Mouse (Mus musculus) liver, embryonic 15.5 days (tissue): Measurements from ENCODE around the gene Ccnd2. TPM values are rescaled to one million over a fixed set of nuclear protein-coding genes. Genes with fewer than 3 reads are reported as not detected.

Source experiments
- ATAC-seq: fragments of 200-750 bp; cut with Nextera tagmentation; 2 replicates; pipeline ENCODE4 v1.8.0; 2017; ENCODE audit warnings: moderate number of reproducible peaks, mild to moderate bottlenecking, moderate library complexity; ENCODE audit not compliant: insufficient read depth
- H3K27ac ChIP-seq: fragments of 300-500 bp; sonication (generic); replicated peaks from 2 replicates; pipeline ENCODE4 v1.5.1; 2015; ENCODE audit warnings: mild to moderate bottlenecking, inconsistent platforms
- H3K27me3 ChIP-seq: fragments of 300-500 bp; sonication (generic); 2 replicates; pipeline ENCODE4 v1.6.1; 2015; ENCODE audit warnings: mild to moderate bottlenecking, inconsistent platforms
- H3K36me3 ChIP-seq: fragments of 300-500 bp; sonication (generic); replicated peaks from 2 replicates; pipeline ENCODE4 v1.6.1; 2015; ENCODE audit warnings: moderate library complexity, mild to moderate bottlenecking, inconsistent platforms
- H3K4me1 ChIP-seq: fragments of 300-500 bp; sonication (generic); replicated peaks from 2 replicates; pipeline ENCODE4 v1.6.1; 2015; ENCODE audit warnings: inconsistent platforms
- H3K4me2 ChIP-seq: fragments of 300-500 bp; sonication (generic); 2 replicates; pipeline ENCODE4 v1.6.1; 2015; ENCODE audit warnings: moderate library complexity, mild to moderate bottlenecking, inconsistent platforms
- H3K4me3 ChIP-seq: fragments of 300-500 bp; sonication (generic); replicated peaks from 2 replicates; pipeline ENCODE4 v1.5.1; 2015; ENCODE audit warnings: mild to moderate bottlenecking, inconsistent platforms
- H3K9ac ChIP-seq: fragments of 300-500 bp; sonication (generic); 2 replicates; pipeline ENCODE4 v1.6.1; 2015; ENCODE audit warnings: moderate library complexity, mild to moderate bottlenecking, inconsistent platforms
- H3K9me3 ChIP-seq: fragments of 300-500 bp; sonication (generic); replicated peaks from 2 replicates; pipeline ENCODE4 v1.6.1; 2016; ENCODE audit warnings: inconsistent platforms
- WGBS: fragments of 180-500 bp; shearing (Covaris S2); methylation state at CpG from one replicate; pipeline ENCODE4 v1.1.7; 2015; ENCODE audit warnings: mixed read lengths; ENCODE audit not compliant: insufficient replicate concordance; 5-methylcytosine and 5-hydroxymethylcytosine counted together
- polyA plus RNA-seq: library from polyadenylated mRNA; unstranded; fragments of >200 nt; fragmentation: Nextera tagmentation; extraction: Ambion mirVana; gene quantifications from 2 replicates; pipeline ENCODE4 v1.2.1, GENCODE M21; 2015

Ccnd2 gene
- polyA plus RNA-seq = 47.6 and 47.9 TPM in 2 replicates

- Histone ChIP-seq H3K4me2 (peak within 1 kb of the TSS; percentile 82), H3K9me3 (no peaks in the 10 kb centered on the region), H3K36me3 (no peaks in the 10 kb centered on the region), H3K4me3 (peak within 1 kb of the TSS; percentile 61), H3K27me3 (peaks cover 93% of the 10 kb centered on the region), H3K4me1 (peaks cover 67% of the 10 kb centered on the region), H3K27ac (peak within 1 kb of the TSS; percentile 69), H3K9ac (peak within 1 kb of the TSS; percentile 35)
- ATAC-seq = peak; percentile 71
- under 1% methylated on average over 36 of the region's 40 CpGs for WGBS
Observed at GRCm38 (mm10) chr6:127152106-127152951, at the start of gene Ccnd2. Gene Ccnd2, minus strand, starts transcription at chr6:127152193.

GRCm38 (mm10) chr6:127196985-127197384 lies 45.0 kb upstream of the Ccnd2 start:
- H3K4me1 ChIP-seq = no peaks in the 10 kb centered on the region
- no peaks in the 10 kb centered on the region for H3K9me3 ChIP-seq
- H3K27ac ChIP-seq = no peak overlapping the region
- no peak for ATAC-seq
- no peak overlapping the region for H3K4me2 ChIP-seq
- H3K9ac ChIP-seq = no peak overlapping the region
- H3K27me3 ChIP-seq = no peaks in the 10 kb centered on the region
- H3K36me3 ChIP-seq = no peaks in the 10 kb centered on the region
- 46% methylated on average over 2 of the region's 2 CpGs for WGBS
- no peak overlapping the region for H3K4me3 ChIP-seq

DNA sequence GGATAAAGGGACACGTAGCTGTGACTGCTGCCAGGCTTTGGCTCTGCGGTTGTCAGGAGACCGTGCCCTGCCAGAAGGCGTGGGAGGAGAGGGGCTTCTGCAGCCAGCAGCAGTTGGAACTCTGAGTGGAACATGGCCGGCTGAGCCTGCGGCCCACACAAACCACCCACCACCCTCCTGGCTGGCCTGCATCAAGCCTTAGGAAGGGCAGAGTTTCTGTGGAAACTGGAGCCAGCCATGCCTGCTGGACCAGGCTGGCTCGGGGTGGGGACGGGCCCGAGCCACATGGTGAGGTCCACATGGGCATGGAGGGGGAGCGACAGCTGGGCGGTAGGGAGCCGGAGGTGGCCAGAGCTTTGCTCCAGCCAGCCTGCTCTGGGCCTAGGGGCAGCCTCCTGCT lies 29.3 kb upstream of the Ccnd2 start:
- no peak overlapping the region for H3K4me3 ChIP-seq
- ATAC-seq = no peak
- no peaks in the 10 kb centered on the region for H3K9me3 ChIP-seq
- H3K9ac ChIP-seq = no peak overlapping the region
- no peaks in the 10 kb centered on the region for H3K4me1 ChIP-seq
- WGBS = 75% methylated on average over 12 of the region's 12 CpGs
- no peak overlapping the region for H3K4me2 ChIP-seq
- no peaks in the 10 kb centered on the region for H3K27me3 ChIP-seq
- H3K27ac ChIP-seq = no peak overlapping the region
- H3K36me3 ChIP-seq = no peaks in the 10 kb centered on the region

GRCm38 (mm10) chr6:127179056-127179759 lies 27.2 kb upstream of the Ccnd2 start:
- Histone ChIP-seq H3K4me3 (no peak overlapping the region), H3K27ac (no peak overlapping the region), H3K27me3 (no peaks in the 10 kb centered on the region), H3K36me3 (no peaks in the 10 kb centered on the region), H3K4me2 (no peak overlapping the region), H3K4me1 (no peaks in the 10 kb centered on the region), H3K9me3 (no peaks in the 10 kb centered on the region), H3K9ac (no peak overlapping the region)
- no peak for ATAC-seq
- WGBS = 62% methylated on average over 12 of the region's 12 CpGs

DNA sequence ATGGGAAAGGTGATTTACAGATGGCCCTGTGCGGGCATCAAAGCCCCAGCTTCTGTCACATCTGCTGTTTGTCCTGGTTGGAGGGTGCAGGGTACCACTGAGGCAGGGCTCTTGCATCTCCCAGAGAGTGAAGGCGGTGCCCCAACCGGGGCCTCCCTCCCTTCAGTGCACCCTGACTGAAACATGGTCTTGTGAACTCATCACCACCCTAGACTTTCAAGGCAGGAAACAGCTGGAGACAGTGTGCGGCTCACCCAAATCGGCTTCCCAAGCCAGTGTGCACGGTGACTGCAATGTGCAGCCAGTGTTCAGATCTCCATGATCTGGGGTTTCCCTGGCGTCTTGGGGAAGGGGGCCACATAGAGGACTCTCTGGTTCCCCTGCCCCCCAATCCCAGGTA lies 26.0 kb upstream of the Ccnd2 start:
- WGBS = 22% methylated on average over 7 of the region's 7 CpGs
- ATAC-seq = no peak
- no peak overlapping the region for H3K4me2 ChIP-seq
- no peaks in the 10 kb centered on the region for H3K27me3 ChIP-seq
- no peaks in the 10 kb centered on the region for H3K4me1 ChIP-seq
- no peaks in the 10 kb centered on the region for H3K9me3 ChIP-seq
- H3K36me3 ChIP-seq = no peaks in the 10 kb centered on the region
- H3K9ac ChIP-seq = no peak overlapping the region
- H3K4me3 ChIP-seq = no peak overlapping the region
- no peak overlapping the region for H3K27ac ChIP-seq

GRCm38 (mm10) chr6:127177441-127177840 lies 25.4 kb upstream of the Ccnd2 start:
- no peak overlapping the region for H3K4me3 ChIP-seq
- no peak for ATAC-seq
- H3K9me3 ChIP-seq = no peaks in the 10 kb centered on the region
- no peaks in the 10 kb centered on the region for H3K36me3 ChIP-seq
- no peak overlapping the region for H3K4me2 ChIP-seq
- H3K9ac ChIP-seq = no peak overlapping the region
- no peaks in the 10 kb centered on the region for H3K4me1 ChIP-seq
- no peaks in the 10 kb centered on the region for H3K27me3 ChIP-seq
- no peak overlapping the region for H3K27ac ChIP-seq
- WGBS = 34% methylated on average over 4 of the region's 4 CpGs

DNA sequence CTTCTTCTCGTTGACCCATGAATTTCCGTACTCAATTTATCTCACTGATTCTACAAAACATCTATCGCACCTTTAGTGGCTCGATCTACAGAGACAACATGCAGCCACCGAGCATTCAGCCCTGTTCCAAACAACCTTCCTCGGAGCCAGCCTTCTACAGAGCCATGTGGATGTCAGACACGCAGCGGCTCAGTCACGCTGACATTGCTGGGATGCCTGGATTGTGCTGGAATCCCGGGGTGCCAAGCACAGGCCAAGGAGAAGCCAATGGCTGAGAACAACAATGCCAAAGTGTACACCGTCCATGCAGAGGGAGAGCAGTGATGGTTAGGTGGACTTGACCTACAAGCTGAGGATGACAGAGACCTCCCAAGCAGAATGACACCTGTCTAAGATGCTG lies 20.5 kb upstream of the Ccnd2 start:
- ATAC-seq = no peak
- H3K9ac ChIP-seq = no peak overlapping the region
- H3K27me3 ChIP-seq = no peaks in the 10 kb centered on the region
- H3K27ac ChIP-seq = no peak overlapping the region
- no peaks in the 10 kb centered on the region for H3K4me1 ChIP-seq
- H3K36me3 ChIP-seq = no peaks in the 10 kb centered on the region
- no peaks in the 10 kb centered on the region for H3K9me3 ChIP-seq
- H3K4me2 ChIP-seq = no peak overlapping the region
- no peak overlapping the region for H3K4me3 ChIP-seq
- 62% methylated on average over 11 of the region's 11 CpGs for WGBS

GRCm38 (mm10) chr6:127170734-127171133 lies 18.7 kb upstream of the Ccnd2 start:
- Histone ChIP-seq H3K36me3 (no peaks in the 10 kb centered on the region), H3K4me3 (no peak overlapping the region), H3K4me1 (no peaks in the 10 kb centered on the region), H3K9me3 (no peaks in the 10 kb centered on the region), H3K4me2 (no peak overlapping the region), H3K27me3 (no peaks in the 10 kb centered on the region), H3K27ac (no peak overlapping the region), H3K9ac (no peak overlapping the region)
- no peak for ATAC-seq
- WGBS = 63% methylated on average over 8 of the region's 8 CpGs

DNA sequence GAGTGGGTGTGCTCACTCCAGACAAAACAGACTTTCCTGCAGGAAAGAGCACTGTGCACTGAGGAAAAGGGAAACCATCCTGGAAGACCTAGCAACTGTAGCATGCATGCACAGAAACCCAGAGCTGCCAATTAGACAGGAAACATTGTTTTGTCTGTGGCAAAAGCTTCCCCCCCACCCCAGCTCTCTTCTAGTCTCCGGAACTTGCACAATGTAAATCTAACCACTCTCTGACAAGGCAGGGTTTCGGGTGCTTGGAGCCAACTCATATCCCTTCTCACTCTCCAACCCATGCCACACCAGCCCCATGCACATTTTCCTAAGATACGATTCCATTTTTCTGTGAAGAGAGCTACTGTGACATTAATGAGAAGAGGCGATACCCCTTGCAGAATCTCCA lies 13.7 kb upstream of the Ccnd2 start:
- Histone ChIP-seq H3K36me3 (no peaks in the 10 kb centered on the region), H3K27ac (no peak overlapping the region), H3K9ac (no peak overlapping the region), H3K4me2 (no peak overlapping the region), H3K9me3 (no peaks in the 10 kb centered on the region), H3K4me1 (no peaks in the 10 kb centered on the region), H3K27me3 (peaks cover 23% of the 10 kb centered on the region), H3K4me3 (no peak overlapping the region)
- ATAC-seq = no peak
- 27% methylated on average over 4 of the region's 4 CpGs for WGBS

GRCm38 (mm10) chr6:127162842-127163241 lies 10.8 kb upstream of the Ccnd2 start:
- WGBS = 5% methylated on average over 6 of the region's 6 CpGs
- ATAC-seq = no peak
- H3K4me2 ChIP-seq = no peak overlapping the region
- H3K9ac ChIP-seq = no peak overlapping the region
- no peaks in the 10 kb centered on the region for H3K9me3 ChIP-seq
- no peaks in the 10 kb centered on the region for H3K4me1 ChIP-seq
- H3K27me3 ChIP-seq = peaks cover 49% of the 10 kb centered on the region
- no peaks in the 10 kb centered on the region for H3K36me3 ChIP-seq
- no peak overlapping the region for H3K27ac ChIP-seq
- H3K4me3 ChIP-seq = no peak overlapping the region

- 13% methylated on average over 1 of the region's 1 CpGs for WGBS
- ATAC-seq = no peak
- no peak overlapping the region for H3K27ac ChIP-seq
- no peak overlapping the region for H3K4me3 ChIP-seq
- peaks cover 32% of the 10 kb centered on the region for H3K4me1 ChIP-seq
- H3K9me3 ChIP-seq = no peaks in the 10 kb centered on the region
- no peak overlapping the region for H3K9ac ChIP-seq
- H3K4me2 ChIP-seq = no peak overlapping the region
- no peaks in the 10 kb centered on the region for H3K36me3 ChIP-seq
- peaks cover 87% of the 10 kb centered on the region for H3K27me3 ChIP-seq
Observed at GRCm38 (mm10) chr6:127157321-127157720, 5.3 kb upstream of the Ccnd2 start.
